Mouse (Mus musculus) heart, adult 18-20 months (tissue): ENCODE measurements at regions not wholly inside any gene's neighbourhood (a gene's known extent, or its start where the extent isn't known, plus 50 kb on each side); places are given as distances from the start of the nearest gene placed in this dataset.
"Not testable (repeated sequence)": the region's sequence is repeated elsewhere in the genome, so short reads cannot be mapped to it uniquely, and the experiment has no call there.

ENCODE experiments used
- DNase-seq, 2 experiments: peaks; one replicate each; pipeline ENCODE4 v3.0.0; 2021 to 2022; ENCODE audit warnings: mixed read lengths in 1 of 2

- no peak for DNase-seq
These were observed 85.9 kb downstream of the Chil6 start for GRCm38 (mm10) chr3:106320061-106320460.

DNA sequence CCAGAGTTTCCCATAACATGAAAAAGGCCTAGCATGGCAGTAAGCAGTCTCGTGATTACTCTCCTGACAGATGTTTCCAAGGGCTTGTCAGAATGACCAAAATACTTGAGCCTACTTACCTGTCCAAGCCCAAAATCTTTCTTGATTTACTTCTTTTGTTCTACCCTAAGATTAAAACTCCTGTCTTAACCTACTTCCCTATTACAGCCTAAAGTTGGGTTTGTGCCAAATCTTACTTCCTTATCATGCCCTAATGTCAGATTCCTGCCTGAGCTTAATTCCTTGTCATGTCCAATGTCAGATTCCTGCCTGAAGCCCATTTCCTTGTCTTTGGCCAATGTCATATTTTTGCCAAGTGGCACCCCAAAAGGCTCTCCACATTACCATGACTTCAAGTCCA lies 89.0 kb downstream of the Chil6 start:
- no peak for DNase-seq

DNA sequence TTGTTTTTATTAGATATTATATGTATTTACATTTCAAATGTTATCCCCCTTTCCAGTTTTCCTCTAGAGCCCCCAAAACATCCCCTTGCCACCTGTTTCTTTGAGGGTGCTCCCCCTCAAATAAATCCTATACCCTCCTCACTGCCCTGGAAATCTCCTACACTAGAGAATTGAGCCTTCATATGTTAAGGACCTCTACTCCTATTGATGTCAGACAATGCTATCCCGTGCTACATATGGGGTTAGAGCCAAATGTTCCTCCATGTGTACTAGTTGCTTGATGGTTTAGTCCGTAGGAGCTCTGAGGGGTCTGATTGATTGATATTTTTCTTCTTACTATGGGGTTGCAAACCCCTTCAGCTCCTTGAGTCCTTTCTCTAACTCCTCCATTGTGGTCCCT lies 73.6 kb upstream of the Chil4 start:
- no peak for DNase-seq

DNA sequence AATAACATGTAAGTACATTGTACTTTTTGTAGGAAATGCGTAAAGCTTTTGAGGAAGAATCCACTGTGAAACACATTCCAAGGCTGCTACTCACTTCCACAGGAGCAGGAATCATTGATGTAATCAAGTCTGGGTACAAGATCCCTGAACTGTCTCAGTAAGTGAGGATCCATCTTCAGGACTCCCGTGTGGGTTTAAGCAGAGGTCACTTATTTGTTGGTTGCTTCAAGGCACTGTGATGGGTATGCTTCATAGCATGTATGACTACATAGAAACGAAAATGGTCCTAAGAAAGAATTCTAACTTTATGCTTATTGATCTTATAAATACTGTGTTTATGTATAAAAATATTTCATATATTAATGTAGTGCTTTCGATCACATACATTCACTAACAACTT lies 72.6 kb upstream of the Chil4 start:
- no peak for DNase-seq

GRCm38 (mm10) chr3:106278571-106278970 lies 59.3 kb upstream of the Chil4 start:
- DNase-seq, result peak in 1 of 2 experiments; percentile 10

GRCm38 (mm10) chr3:106275677-106276076 lies 56.4 kb upstream of the Chil4 start:
- not testable (repeated sequence) for DNase-seq
